Mouse (Mus musculus): Measurements from ENCODE around the gene Tlk1. TPM values are rescaled to one million over a fixed set of nuclear protein-coding genes. Genes with fewer than 3 reads are reported as not detected.

The Tlk1 gene
- total and polyA plus RNA-seq, 3 experiments, result 13.1 to 37.6 (median 17.4) TPM

DNA sequence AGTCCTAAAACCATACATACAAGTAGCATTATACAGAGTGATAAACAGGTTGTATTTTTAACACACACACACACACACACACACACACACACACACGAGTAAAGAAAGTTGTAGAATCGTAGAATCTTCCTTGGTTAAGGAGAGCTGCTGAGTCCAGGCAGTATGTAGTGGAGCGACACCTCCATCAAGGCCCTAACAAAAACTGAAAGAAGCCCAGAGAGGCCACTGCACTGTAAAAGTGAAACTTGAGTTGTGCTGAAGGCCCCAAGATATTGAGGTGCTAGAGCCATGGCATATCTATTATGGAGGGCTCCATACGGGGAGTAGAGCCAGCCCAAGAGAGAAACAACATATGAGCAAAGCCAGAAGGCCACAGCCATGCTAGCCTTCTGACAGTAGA, 32.3 kb downstream of the Tlk1 start:
- in situ Hi-C loops (cut with MboI; ENCODE audit: low pct_ligation_motif_present, low pct_unique_long_range_greater_than_20kb, low sequenced_read_pairs) (no loop called here), dilution Hi-C loops (cut with MboI; ENCODE audit: extremely low pct_ligation_motif_present, extremely low pct_unique_long_range_greater_than_20kb, low sequenced_read_pairs) (no loop called here)
- peak; percentile 79 for TF ChIP-seq IRF4 (IDR thresholded peaks at IDR 0.05; ENCODE audit: low read depth, low read length)
- no peak for TF ChIP-seq PAX5 (IDR thresholded peaks at IDR 0.05; ENCODE audit: low read length)
- Histone ChIP-seq H3K27ac (ENCODE audit: insufficient read depth, low read depth) (no peak overlapping the region; the same call in 1 of the 2 replicates), H3K27me3 (replicated peaks) (no peaks in the 10 kb centered on the region), H3K4me1 (ENCODE audit: control insufficient read depth in 1 of 2, insufficient read depth in 2 of 2) (peaks cover 0 to 17% of the 10 kb centered on the region in 2 experiments; a peak in 2 of 4 replicates), H3K4me2 (ENCODE audit: insufficient read depth, low read depth, poor library complexity, severe bottlenecking) (peak overlapping the region; percentile 89), H3K79me2 (replicated peaks; ENCODE audit: control insufficient read depth, extremely low read depth, insufficient read depth, poor library complexity, severe bottlenecking) (peaks cover 26% of the 10 kb centered on the region), H3K9me3 (replicated peaks; ENCODE audit: low read length) (no peaks in the 10 kb centered on the region), H3K9ac (ENCODE audit: insufficient read depth, low read depth) (peak overlapping the region; percentile 39; the same call in 1 of the 2 replicates), H3K4me3 (replicated peaks in 1 of 3; ENCODE audit: low read depth in 2 of 3, low read length in 2 of 3, poor library complexity in 1 of 3) (no peak overlapping the region), H3K36me3 (replicated peaks in 1 of 2; ENCODE audit: control insufficient read depth in 1 of 2, insufficient read depth in 1 of 2, low read length in 1 of 2) (peaks cover 0 to 9% of the 10 kb centered on the region in 2 experiments)
- no peak for DNase-seq (ENCODE audit: extremely low read depth)

DNA sequence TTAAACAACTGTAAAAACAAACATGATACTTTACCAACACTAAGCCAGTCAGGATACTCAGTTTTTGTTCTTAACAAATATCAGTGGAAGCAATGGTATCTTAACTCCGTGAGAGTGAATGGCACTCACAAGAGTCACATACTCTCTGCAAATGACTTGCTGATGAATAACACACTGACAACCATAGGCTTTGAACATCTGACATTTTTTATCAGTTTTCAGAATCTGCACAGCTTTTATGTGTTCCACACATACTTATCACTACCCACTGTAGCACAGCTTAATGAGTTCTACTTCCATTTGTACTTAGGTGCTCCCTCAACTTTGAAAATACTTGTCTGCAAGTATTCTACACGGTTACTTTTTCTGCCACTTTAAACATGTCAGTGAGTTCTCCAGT, 35.3 kb downstream of the Tlk1 start:
- no peaks in the 10 kb centered on the region for H3K27me3 ChIP-seq (replicated peaks)
- no peak overlapping the region for H3K4me2 ChIP-seq (ENCODE audit: insufficient read depth, low read depth, poor library complexity, severe bottlenecking)
- in situ Hi-C loops (cut with MboI; ENCODE audit: low pct_ligation_motif_present, low pct_unique_long_range_greater_than_20kb, low sequenced_read_pairs), result no loop called here
- dilution Hi-C loops (cut with MboI; ENCODE audit: extremely low pct_ligation_motif_present, extremely low pct_unique_long_range_greater_than_20kb, low sequenced_read_pairs), result no loop called here
- no peak overlapping the region for H3K27ac ChIP-seq (ENCODE audit: insufficient read depth, low read depth)
- no peaks in the 10 kb centered on the region for H3K9me3 ChIP-seq (replicated peaks; ENCODE audit: low read length)
- H3K4me3 ChIP-seq (replicated peaks in 1 of 3; ENCODE audit: low read depth in 2 of 3, low read length in 2 of 3, poor library complexity in 1 of 3), result no peak overlapping the region
- H3K9ac ChIP-seq (ENCODE audit: insufficient read depth, low read depth), result no peak overlapping the region
- peaks cover 17% of the 10 kb centered on the region for H3K79me2 ChIP-seq (replicated peaks; ENCODE audit: control insufficient read depth, extremely low read depth, insufficient read depth, poor library complexity, severe bottlenecking)
- peaks cover 0 to 24% of the 10 kb centered on the region in 2 experiments; a peak in 2 of 4 replicates for H3K4me1 ChIP-seq (ENCODE audit: control insufficient read depth in 1 of 2, insufficient read depth in 2 of 2)
- H3K36me3 ChIP-seq (replicated peaks in 1 of 2; ENCODE audit: control insufficient read depth in 1 of 2, insufficient read depth in 1 of 2, low read length in 1 of 2), result peaks cover 0 to 14% of the 10 kb centered on the region in 2 experiments
- no peak for DNase-seq (ENCODE audit: extremely low read depth)
- no peak for TF ChIP-seq NRF1 (IDR thresholded peaks at IDR 0.05; ENCODE audit: low read depth, low read length)
- TF ChIP-seq NELFE (IDR thresholded peaks at IDR 0.05; ENCODE audit: low read depth, low read length), result no peak
- TF ChIP-seq MAX (IDR thresholded peaks at IDR 0.05; ENCODE audit: low read length), result no peak
- no peak for TF ChIP-seq CHD2 (IDR thresholded peaks at IDR 0.05; ENCODE audit: low read length)
- TF ChIP-seq MEF2A (IDR thresholded peaks at IDR 0.05; ENCODE audit: borderline replicate concordance, low read depth, low read length), result no peak
- TF ChIP-seq E2F4 (IDR thresholded peaks at IDR 0.05; ENCODE audit: insufficient replicate concordance, low read depth, low read length), result no peak
- no peak for TF ChIP-seq TBP (conservative IDR thresholded peaks at IDR 0.05; ENCODE audit: low read depth, low read length)
- no peak for TF ChIP-seq ZMIZ1 (IDR thresholded peaks at IDR 0.05; ENCODE audit: low read depth, low read length)
- no peak for TF ChIP-seq MXI1 (IDR thresholded peaks at IDR 0.05; ENCODE audit: low read depth, low read length)
- TF ChIP-seq TCF12 (IDR thresholded peaks at IDR 0.05; ENCODE audit: low read depth, low read length), result no peak
- no peak for TF ChIP-seq USF1 (IDR thresholded peaks at IDR 0.05; ENCODE audit: low read depth, low read length)
- TF ChIP-seq UBTF (IDR thresholded peaks at IDR 0.05; ENCODE audit: low read depth, low read length), result no peak
- no peak for TF ChIP-seq ETS1 (conservative IDR thresholded peaks at IDR 0.05; ENCODE audit: low read depth, low read length)
- TF ChIP-seq ZC3H11A (IDR thresholded peaks at IDR 0.05; ENCODE audit: low read depth, low read length), result no peak
- TF ChIP-seq RCOR1 (conservative IDR thresholded peaks at IDR 0.05; ENCODE audit: low read depth, low read length), result no peak
- no peak for TF ChIP-seq CTCF (conservative IDR thresholded peaks at IDR 0.05 in 1 of 2, IDR thresholded peaks at IDR 0.05 in 1 of 2; ENCODE audit: low read depth in 2 of 2, low read length in 2 of 2)
- TF ChIP-seq POLR2AphosphoS2 (IDR thresholded peaks at IDR 0.05; ENCODE audit: low read depth, low read length), result no peak
- TF ChIP-seq CHD1 (IDR thresholded peaks at IDR 0.05; ENCODE audit: low read depth, low read length), result no peak

Measured in CH12.LX (cell line).